Mouse (Mus musculus): ENCODE measurements around the gene Evc. TPM values are rescaled to one million over a fixed set of nuclear protein-coding genes. Genes with fewer than 3 reads are reported as not detected.

Gene Evc
- polyA plus RNA-seq (2017; shearing (Covaris generic)): 0.28 TPM

GRCm38 (mm10) chr5:37336485-37337105 lies at the start of gene Evc:
Evc (minus strand) TSS chr5:37336894.

GRCm38 (mm10) chr5:37338288-37338687 lies 1.6 kb upstream of the Evc start, which contains the start of gene Evc2:
Evc2 (plus strand) TSS chr5:37338499.

GRCm38 (mm10) chr5:37241651-37242151 lies 95.0 kb downstream of the Evc start, which contains the start of gene Crmp1:
Crmp1 (plus strand) TSS chr5:37241940.

Other genes starting within 250 kb of the Evc start
- gene Crmp1, start 95.0 kb downstream of the Evc start, polyA plus RNA-seq (2017; shearing (Covaris generic)): 34.8 TPM
- gene Evc2, start 1.6 kb upstream of the Evc start, polyA plus RNA-seq (2017; shearing (Covaris generic)): not detected

Measured in inflammation-experienced regulatory T-cells, adult 16 weeks (primary cell).